Mouse (Mus musculus): ENCODE results near the gene Blmh.

The Blmh gene

DNA sequence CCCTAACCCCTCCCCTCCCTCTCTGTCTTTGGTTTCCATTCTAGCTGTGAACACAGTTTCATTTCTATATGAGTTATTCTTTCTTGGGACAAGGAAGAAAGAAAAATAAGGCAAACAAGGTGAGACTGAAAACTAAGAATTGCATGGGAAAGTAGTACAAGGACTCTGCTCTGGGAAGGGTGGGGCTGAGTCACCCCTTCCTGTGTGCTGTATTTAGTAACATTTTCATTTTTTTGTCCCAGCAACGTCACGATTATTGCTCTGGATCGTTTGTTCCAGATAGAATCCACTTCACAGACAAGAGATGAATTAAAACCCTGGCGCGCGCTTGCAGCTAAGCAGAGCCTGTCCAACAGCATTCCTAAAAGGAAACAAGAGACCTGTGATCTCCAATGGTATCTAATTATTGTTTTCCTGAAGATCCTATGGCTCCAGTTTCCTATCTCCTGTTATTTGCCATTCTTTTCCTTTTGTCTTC lies at the start of gene Blmh:
Gene Blmh (plus strand): TSS at position 51 of the 478 bp plus-strand sequence.
- no peak for DNase-seq (ENCODE audit: low spot score)

DNA sequence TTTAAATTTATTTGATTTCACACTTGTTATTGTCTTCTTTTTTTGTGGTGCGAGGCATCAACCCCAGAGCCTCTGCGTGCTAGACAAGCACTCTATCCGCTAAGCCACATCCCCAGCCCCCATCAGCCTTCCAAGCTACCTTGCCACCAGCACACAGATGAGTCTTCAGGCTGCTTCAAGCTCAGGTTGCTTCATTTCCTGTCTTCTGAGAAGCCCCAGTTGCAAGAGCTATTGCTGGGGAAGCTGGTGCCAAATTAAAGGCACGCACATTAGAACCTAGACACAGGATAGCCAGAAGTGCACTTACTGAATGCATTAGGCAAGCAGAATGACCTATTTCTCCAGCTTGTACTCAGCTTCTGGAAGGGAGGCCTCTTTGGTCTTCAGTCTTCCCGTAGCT lies 44.8 kb upstream of the Blmh start:
- no peak for DNase-seq (ENCODE audit: low spot score)

DNA sequence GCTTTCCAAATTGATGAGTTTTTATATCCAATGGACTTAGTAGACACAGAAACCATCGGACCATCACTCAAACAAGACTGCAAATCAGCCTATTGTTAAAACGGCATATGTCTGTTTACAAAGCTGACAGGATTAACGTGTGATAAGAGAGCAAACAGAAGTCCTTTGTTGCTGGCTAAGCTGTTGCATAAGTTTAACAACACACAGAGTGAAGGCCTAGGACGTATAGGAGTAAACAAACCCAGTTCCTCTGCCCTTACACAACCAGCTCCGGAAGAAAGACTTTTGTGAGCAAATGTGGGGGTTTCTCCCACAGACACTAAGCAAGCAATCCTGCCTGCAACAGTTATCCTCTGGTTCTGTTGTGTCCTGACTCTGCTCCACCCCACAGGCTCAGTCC lies 40.2 kb upstream of the Blmh start:
- no peak for DNase-seq (ENCODE audit: low spot score)

DNA sequence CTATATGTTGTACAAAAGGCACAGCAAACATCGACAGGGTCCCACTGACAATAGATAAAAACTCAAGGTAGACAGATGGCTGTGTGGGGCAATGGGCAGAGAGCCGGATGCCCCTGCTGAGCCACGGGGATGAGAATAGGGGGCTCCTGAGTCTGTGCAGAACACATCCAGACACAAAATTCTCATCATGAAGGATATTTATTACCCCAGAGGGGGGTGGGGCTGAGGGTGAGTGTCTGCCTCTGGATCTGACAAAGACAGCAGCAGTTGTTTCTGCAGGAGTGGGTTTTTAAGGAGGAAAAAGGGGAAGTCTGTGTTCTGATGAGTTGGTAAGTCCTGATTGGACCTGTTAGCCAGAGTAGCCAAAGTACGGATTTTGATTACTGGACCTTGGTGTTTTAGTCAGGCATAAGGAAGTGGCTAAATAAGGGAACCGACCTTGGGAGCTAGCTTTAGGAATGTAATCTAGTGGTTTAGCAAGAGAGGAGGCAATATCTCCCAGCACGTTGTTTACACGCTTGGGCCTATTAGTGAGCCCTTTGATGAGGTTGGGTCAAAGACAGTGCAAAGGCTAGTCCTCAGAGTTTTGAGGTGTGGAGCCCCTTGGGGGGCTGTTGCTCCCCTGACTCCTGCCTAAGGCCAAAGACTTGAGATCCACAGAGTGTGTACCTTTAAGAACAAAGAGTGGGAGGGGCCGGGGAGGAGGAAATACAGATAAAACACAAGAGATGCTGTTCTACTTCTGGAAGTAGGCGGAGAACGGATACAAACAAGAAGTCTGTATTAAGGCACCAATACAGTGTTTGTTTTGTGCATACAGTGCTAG lies 35.1 kb upstream of the Blmh start:
- DNase-seq (ENCODE audit: low spot score) = peak; percentile 71

DNA sequence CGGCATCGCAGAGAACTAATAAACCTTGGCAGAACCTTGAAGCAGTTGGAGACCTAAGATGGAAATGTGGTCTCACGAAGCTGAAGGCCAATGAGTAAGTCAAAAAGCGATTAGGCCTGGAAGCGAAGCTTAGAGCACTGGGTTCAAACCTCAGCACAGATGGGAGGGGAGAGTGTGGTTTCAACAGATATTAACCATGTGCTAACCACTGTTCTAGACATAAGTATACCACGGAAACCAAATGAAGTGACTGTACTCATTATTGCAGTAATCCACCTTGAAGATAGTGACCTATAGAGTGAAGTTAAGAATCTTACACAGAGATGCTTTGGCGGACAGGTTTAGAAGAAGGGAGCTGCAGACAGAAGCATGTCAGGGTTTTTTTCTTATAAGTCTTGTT lies 33.4 kb upstream of the Blmh start:
- DNase-seq (ENCODE audit: low spot score) = no peak

DNA sequence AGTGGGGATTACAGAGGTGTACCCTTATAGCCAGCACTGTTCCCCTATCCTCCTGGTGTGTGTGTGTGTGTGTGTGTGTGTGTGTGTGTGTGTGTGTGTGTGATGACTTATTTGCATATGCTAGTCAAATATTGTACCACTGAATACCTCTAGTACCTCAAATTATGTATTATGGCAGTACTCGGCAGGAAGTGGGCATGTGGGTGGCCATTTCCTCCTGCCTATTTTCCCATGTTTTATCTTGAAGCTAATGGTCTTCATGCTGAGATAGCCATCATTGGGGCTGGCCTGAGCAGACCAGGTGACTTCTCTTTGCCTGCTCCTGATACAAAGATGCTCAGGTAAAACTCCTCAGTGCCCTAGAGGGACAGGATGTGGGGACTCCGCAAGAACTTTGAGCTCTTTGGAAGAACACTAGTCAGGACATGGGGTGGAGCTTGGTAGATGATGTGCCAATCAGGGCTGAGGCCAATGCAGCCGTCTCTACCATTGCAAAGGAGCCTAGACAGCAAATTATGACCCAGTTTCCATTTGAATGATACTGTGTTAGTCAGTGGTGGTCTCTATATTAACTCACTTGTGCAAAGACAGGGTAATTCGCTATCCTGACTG lies 32.8 kb upstream of the Blmh start:
- no peak for DNase-seq (ENCODE audit: low spot score)

DNA sequence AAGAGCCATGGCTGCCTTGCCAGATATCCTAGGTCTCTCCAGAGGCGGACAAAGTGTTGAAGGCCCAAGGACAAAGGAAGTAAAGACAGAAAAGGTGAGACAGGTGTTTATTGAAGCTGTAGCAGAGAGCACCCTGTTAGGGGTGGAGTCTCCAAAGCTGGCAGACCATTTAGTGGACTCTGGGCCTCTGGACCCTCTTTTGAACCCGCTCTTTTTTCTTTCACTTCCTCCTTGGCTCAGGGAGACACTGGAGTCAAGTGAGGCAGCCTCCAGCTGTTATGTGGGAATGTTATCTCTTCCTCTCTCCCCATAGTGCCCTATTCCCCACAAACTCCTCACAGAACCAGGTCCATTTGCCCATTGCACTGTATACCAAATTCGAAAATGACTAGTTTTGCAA lies 31.6 kb upstream of the Blmh start:
- DNase-seq (ENCODE audit: low spot score) = no peak

DNA sequence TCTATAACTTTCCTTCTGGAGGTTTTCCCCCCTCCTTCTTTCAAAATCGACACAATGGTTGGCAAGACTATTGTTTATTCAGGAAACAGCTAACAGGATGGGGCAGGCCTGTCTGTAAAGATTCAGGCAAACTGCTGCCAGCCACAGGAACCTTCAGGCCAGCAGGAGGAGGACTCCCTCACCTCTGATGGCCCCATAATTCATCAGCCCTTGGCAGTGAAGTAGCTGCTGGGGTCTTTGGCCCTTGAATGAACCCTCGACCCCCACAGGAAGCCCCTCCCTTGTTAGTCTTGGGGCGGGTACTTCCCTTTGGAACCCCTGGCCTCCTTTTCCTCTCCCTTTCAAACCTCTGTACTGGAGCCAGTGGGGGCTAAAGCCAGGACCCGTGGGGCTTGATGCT lies 31.0 kb upstream of the Blmh start:
- no peak for DNase-seq (ENCODE audit: low spot score)

DNA sequence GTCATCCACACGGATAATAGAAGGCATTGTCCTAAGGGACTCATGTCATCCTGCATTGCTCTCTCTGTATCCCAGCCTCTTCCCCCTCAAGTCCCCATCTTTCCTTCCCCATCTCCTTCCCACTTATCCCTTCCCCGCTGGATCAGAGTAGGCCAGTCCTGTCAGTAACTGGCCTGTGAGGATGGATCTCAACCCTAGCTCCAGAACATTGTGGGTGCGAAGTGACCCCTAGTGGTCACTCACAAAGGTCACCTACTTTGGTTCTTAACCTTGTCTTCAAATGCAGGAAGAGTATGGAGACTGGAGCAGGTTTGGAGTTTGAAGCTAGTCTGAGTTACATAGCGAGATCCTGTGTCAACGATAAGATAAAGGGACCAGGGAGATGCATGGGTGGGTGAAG lies 30.4 kb upstream of the Blmh start:
- DNase-seq (ENCODE audit: low spot score) = peak; percentile 73

DNA sequence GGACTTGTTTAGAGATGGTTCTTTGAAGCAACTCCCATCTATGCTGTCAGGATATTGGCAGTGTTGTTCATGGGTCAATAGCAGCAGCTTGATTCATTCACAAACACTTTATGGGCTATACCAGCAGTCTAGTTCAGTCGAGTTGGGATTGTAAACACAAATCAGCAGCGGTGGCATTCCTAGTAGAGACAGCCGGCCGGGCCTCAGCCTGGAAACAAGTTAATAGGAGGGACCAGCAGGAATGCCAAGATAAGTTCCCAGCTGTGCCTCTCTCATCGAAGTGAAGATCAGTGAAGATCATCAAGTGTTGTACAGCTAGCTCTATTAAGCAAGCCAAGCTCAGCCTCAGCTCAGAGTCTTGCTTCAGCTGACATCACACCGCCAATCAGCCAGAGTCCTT lies 28.2 kb upstream of the Blmh start:
- no peak for DNase-seq (ENCODE audit: low spot score)

DNA sequence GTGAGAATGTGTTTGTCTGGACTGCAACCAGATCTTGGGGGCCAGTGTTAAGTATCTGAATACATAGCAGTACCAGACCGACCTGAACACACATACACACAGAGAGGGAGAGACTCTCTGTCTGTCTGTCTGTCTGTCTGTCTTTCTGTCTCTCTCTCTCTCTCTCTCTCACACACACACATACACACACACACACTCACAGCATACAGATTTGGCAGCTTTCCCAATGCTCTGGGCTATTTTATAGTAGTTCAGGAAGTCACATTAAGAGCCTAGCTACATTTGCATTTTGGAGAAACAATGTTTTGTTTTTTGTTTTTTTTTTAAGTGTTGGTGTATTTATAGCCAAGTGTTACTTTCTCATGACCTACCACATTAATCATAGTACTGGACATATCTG lies 27.5 kb upstream of the Blmh start:
- DNase-seq (ENCODE audit: low spot score) = no peak

DNA sequence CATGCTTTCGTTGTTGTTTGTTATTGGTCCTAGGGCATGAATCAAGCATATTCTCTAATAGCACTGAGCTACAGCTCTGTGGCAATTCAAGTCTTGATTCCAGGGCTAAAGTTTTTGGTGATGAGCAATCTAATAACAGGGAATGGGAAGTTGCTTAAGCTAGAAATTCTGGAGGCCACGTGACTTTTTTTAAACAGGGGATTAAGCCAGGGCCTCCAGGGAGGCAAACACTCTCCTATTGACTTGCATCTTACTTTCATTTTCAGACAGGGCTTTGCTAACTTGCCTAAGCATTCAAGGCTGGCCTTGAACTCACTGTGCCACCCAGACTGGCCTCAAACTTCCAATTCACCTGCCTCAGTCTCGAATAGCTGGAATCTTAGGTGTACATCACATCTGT lies 26.7 kb upstream of the Blmh start:
- DNase-seq (ENCODE audit: low spot score) = no peak

DNA sequence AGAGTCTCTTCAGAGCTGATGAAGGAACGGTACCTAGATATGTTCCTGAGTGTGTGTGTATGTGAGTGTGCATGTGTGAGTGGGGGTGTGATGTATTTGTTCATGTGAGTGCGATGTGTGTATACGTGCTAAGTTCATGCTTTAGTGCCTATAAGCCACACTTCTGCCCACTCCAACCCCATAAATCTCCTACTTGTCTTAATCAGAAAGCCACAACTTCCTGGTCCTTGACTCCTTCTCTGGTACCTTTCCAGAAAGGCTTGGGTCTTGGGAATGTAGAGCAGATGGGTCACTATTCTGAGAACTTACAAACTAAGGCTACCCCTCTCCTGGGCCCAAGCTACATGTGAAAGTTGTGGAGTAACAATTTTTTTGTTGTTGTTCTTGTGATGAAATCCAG lies 25.9 kb upstream of the Blmh start:
- DNase-seq (ENCODE audit: low spot score) = no peak

DNA sequence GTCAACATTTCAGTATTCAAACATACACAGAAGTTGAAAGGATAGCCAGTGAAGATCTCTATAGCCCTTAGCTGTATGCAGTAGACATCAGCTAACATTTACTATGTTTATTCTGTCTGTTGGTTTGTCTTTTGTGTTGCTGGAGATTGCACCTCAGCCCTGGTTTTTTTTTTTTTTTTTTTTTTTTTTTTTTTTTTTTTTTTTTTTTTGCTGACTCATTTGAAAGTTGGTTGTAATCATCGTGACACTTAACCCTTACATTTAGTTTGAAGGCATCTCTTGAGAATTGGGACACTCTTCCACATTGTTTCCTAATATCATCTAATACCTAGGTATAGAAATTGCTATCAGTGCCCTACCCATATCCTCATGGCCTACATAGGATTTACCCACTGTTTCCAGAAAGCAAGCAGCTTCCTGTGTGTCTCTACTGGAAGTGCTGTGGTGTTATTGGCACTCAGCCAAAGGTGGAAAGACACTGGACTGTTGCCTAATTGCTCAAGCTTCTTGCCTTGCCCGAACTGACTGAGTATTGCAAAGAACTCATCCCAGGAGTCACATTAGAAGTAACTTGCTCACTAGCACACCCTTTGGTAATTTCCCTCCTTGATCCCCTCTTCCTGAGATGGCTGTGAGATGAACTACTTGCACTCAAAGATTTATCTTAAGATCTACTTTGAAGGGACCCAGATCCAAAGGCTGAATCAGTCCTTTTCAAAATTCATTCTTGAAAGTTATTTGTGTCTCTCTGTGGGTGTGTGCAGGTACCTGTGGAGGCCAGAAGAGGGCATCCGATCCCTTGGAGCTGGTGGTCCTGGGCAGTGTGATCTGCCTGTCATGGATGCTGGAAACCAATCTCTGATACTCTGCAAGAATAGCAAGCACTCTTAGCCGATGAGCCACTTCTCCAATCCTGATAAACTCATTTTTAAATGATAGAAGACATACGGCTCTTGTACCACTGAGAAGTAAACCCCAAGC lies 24.6 kb upstream of the Blmh start:
- no peak for DNase-seq (ENCODE audit: low spot score)

DNA sequence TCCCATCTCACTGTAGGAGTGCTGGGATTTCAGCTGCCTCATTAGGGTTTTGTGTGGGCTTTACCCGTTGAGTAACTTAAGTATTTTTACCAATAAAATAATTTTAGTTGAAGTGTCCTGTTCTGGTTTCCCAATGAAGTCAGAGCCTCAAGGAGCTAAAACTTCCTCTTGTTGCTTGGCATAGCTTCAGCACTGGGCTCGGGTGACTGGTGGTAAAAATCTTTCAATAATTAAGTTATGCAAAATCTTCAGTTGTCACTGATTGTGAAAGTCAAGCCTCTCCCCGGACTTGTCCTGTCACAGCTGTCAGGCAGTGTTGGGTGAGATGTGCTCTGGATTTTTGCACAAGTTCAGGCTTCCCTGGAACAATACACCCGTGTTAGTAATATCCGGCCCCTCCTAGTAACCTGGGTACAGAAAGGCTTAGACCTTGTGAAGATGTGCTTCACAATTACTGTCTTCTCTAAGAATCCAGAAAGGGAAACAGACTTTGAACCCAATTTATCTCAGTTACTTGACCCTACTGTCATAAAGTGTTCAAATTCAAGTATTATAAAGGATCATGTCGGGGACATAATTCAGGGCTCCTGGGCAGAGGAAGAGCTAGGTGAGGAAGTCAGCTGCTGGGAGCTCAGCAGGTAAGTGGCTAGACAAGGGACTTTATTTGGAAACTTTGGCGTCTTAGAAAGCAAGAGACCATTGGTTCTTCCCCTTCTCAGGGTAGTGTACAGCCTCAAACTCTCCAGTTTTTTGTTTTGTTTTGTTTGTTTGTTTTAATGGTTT lies 22.8 kb upstream of the Blmh start, which contains the start of gene Tmigd1:
Gene Tmigd1 (plus strand): TSS at position 581 of the 783 bp plus-strand sequence.
- DNase-seq (ENCODE audit: low spot score) = no peak

DNA sequence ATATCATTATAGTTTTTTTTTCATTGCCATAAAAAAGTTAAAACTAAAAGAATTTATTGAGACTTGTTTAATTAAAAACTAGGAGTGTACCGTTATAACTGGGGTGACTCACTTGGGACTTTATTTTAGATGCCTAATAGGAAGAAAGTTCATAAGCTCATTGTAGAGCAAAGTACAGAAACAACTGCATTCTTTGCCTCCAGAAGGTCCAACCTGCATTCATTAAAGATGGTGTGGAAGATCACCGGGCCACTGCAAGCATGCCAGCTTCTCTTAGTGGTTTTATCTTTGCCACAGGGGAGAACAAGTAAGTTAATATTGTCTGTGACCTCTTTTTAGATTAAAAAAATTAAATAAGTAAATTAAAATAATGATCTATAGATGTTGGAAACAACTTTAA lies 20.3 kb upstream of the Blmh start:
- no peak for DNase-seq (ENCODE audit: low spot score)

DNA sequence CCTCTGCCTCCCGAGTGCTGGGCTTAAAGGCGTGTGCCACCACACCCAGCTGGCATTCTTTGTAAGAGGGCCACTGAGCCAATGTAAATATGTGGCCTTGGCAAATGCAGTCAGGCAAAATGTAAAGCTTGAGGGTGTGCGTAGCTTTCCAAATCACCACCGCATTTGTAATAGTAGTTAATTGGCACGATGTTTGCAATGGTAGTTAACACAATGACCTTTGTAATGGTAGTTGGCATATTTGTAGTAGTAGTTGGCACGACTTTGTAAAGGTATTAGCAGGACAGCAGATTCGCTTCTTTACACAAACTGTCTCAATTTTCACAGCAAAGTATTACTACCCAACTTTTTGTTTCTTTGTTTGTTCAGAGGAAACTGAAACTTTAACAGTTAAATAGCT lies 16.0 kb upstream of the Blmh start:
- no peak for DNase-seq (ENCODE audit: low spot score)

DNA sequence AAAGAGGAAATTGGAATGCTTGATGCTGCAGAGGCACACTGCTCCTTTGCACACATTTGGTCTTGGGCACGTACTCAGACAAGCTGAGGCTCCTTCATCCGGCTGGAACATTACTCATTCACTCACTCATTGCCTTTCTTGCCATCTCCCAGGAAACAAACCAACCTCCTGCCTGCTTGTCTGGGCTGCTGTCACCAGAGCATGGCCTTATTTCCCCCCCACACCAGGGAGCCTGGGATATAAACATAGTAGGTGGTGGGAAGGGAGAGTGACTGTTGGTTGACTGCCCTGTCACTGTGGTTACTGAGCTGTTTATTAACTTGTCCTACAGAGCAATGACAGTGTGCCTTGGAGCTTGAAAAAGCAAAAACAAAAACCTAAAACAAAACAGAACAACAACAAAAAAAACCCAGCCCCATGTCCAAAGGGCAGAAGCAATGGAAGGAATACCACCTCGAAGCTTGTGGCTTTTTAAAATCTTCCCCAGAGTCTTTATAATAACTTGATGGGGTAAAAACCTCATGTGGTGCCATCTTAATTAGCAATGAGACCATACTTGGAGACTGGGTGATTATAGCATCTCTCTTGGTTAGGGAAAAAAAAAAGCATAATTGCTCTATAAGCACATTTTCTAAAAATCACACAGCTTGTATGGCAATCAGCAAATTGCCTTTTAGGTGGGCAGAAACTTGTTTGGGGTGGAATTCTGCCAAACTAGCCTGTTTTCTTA lies 13.1 kb upstream of the Blmh start:
- DNase-seq (ENCODE audit: low spot score) = no peak

DNA sequence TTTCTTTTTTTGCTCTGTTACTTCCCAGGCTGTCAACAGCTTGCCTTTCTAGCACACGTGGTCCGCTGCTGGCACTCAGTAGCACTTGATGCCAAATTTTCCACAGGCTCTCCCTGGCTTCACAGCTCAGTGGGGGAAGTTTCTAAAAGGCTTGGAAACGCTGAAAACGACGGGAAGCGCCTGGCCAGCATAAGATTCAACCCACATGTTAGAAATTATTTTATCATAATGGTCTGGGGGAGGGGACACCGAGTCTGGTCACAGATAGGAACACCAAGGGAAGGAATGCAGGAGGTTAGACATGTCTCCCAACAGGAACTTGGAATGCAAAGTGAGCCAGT lies 12.6 kb upstream of the Blmh start:
- no peak for DNase-seq (ENCODE audit: low spot score)

DNA sequence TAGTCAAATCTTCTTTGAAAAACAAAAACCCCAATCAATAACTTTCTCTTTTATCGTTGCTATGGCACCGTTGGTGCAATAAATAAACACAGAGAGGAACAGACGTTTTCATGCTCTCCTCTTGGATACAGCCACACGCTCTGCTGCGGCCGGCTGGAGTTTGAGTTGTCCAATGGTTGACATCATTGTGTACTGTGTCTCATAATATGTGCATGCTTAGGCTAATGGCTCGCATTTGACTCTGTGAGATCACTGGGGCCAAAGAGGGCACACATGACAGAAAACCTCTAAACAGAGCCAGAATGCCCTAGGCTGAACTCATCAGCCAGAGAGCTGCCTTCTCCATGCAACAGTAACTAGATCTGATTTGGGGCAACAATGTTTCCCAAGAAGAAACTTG lies 10.2 kb upstream of the Blmh start:
- DNase-seq (ENCODE audit: low spot score) = no peak

Data from testis, postnatal 10 days (tissue).